Mouse (Mus musculus) embryonic fibroblast, embryonic 13.5 days (primary cell): ENCODE data around the gene Snapc4.

Source experiments
- CTCF ChIP-seq: IDR thresholded peaks from 2 replicates; pipeline ENCODE4 v1.5.1; 2011; ENCODE audit warnings: mild to moderate bottlenecking, control low read depth, low read length, moderate library complexity, borderline replicate concordance; ENCODE audit not compliant: insufficient read depth
- POLR2A ChIP-seq: IDR thresholded peaks from 2 replicates; pipeline ENCODE4 v1.6.1; 2011; ENCODE audit warnings: low read depth, mild to moderate bottlenecking, control low read depth, low read length, moderate library complexity

DNA sequence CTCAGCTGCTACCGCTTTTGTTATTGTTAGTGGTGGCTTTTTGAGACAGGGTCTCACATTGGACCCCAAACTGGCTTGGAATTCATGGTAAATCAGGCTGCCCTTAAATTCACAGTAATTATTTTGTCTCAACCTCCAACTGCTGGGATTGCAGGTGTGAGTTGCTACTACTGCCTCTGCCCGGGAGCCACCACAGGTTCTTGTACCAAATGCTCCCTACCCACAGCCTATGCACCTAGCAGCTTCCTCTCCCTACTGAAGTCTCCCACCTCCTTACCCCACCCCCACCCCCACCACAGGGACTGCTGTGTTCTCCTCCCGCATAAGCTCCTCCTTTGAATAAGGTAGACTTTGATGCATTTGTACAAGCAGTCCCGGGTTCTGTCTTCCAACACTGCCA, 24.2 kb downstream of the Snapc4 start:
- TF ChIP-seq CTCF (no peak), POLR2A (no peak)
